Mouse (Mus musculus): ENCODE measurements around the gene Deup1. TPM values are rescaled to one million over a fixed set of nuclear protein-coding genes. Genes with fewer than 3 reads are reported as not detected.

Gene Deup1
- 0.12 and 0.23 TPM in 2 replicates for polyA plus RNA-seq (2016; fragmentation: Nextera tagmentation; extraction: Ambion mirVana)

- Histone ChIP-seq H3K27ac (no peak within 1 kb of the TSS; the same call in 1 of the 2 replicates), H3K27me3 (ENCODE audit: insufficient read depth, poor library complexity, severe bottlenecking) (peaks cover 24% of the 10 kb centered on the region; the same call in 1 of the 2 replicates), H3K9me3 (0 out of 2 replicates have a peak, but pooled peaks cover 2% of the 10 kb centered on the region), H3K4me3 (peak within 1 kb of the TSS; percentile 57), H3K4me1 (peaks cover 8% of the 10 kb centered on the region), H3K36me3 (no peaks in the 10 kb centered on the region)
- DNase-seq (ENCODE audit: low spot score) = peak; percentile 78
- WGBS = 1% methylated on average over 28 of the region's 28 CpGs
These were observed at the start of gene Deup1 for GRCm38 (mm10) chr9:15627785-15628287. TSS of gene Deup1 (minus strand) at chr9:15627933.

- Histone ChIP-seq H3K36me3 (no peaks in the 10 kb centered on the region), H3K27me3 (ENCODE audit: insufficient read depth, poor library complexity, severe bottlenecking) (peaks cover 6% of the 10 kb centered on the region; the same call in 1 of the 2 replicates), H3K4me1 (peaks cover 11% of the 10 kb centered on the region; the same call in 1 of the 2 replicates), H3K9me3 (no peaks in the 10 kb centered on the region), H3K27ac (no peak overlapping the region), H3K4me3 (no peak overlapping the region)
- DNase-seq (ENCODE audit: low spot score) = no peak
- WGBS = 21% methylated on average over 1 of the region's 1 CpGs
These were observed 44.5 kb upstream of the Deup1 start for GRCm38 (mm10) chr9:15672251-15672650.

GRCm38 (mm10) chr9:15670002-15670527 lies 42.3 kb upstream of the Deup1 start:
- Histone ChIP-seq H3K27ac (0 out of 2 replicates have a peak overlapping the region, but pooled peaks have one; percentile 2), H3K36me3 (no peaks in the 10 kb centered on the region), H3K4me1 (peaks cover 11% of the 10 kb centered on the region; the same call in 1 of the 2 replicates), H3K4me3 (no peak overlapping the region), H3K9me3 (no peaks in the 10 kb centered on the region), H3K27me3 (ENCODE audit: insufficient read depth, poor library complexity, severe bottlenecking) (peaks cover 6% of the 10 kb centered on the region; the same call in 1 of the 2 replicates)
- DNase-seq (ENCODE audit: low spot score) = no peak
- WGBS = 24% methylated on average over 5 of the region's 5 CpGs

- no peak for DNase-seq (ENCODE audit: low spot score)
- Histone ChIP-seq H3K4me3 (no peak overlapping the region), H3K9me3 (no peaks in the 10 kb centered on the region), H3K27ac (0 out of 2 replicates have a peak overlapping the region, but pooled peaks have one; percentile 2), H3K27me3 (ENCODE audit: insufficient read depth, poor library complexity, severe bottlenecking) (peaks cover 6% of the 10 kb centered on the region; the same call in 1 of the 2 replicates), H3K4me1 (peaks cover 15% of the 10 kb centered on the region; the same call in 1 of the 2 replicates), H3K36me3 (no peaks in the 10 kb centered on the region)
- WGBS = 38% methylated on average over 3 of the region's 3 CpGs
These were observed 41.7 kb upstream of the Deup1 start for GRCm38 (mm10) chr9:15669452-15669851.

GRCm38 (mm10) chr9:15664606-15665005 lies 36.9 kb upstream of the Deup1 start:
- H3K27me3 ChIP-seq (ENCODE audit: insufficient read depth, poor library complexity, severe bottlenecking) = no peaks in the 10 kb centered on the region
- H3K4me3 ChIP-seq = no peak overlapping the region
- H3K4me1 ChIP-seq = peaks cover 20% of the 10 kb centered on the region; the same call in 1 of the 2 replicates
- no peaks in the 10 kb centered on the region for H3K36me3 ChIP-seq
- no peaks in the 10 kb centered on the region for H3K9me3 ChIP-seq
- H3K27ac ChIP-seq = no peak overlapping the region
- 74% methylated on average over 7 of the region's 7 CpGs for WGBS
- DNase-seq (ENCODE audit: low spot score) = peak; percentile 52

- Histone ChIP-seq H3K27ac (no peak overlapping the region), H3K9me3 (0 out of 2 replicates have a peak, but pooled peaks cover 4% of the 10 kb centered on the region), H3K4me1 (peaks cover 9% of the 10 kb centered on the region; the same call in 1 of the 2 replicates), H3K4me3 (no peak overlapping the region), H3K27me3 (ENCODE audit: insufficient read depth, poor library complexity, severe bottlenecking) (no peaks in the 10 kb centered on the region), H3K36me3 (no peaks in the 10 kb centered on the region)
- DNase-seq (ENCODE audit: low spot score) = no peak
- 65% methylated on average over 6 of the region's 6 CpGs for WGBS
These were observed 31.3 kb upstream of the Deup1 start for GRCm38 (mm10) chr9:15659069-15659468.

- Histone ChIP-seq H3K9me3 (0 out of 2 replicates have a peak, but pooled peaks cover 4% of the 10 kb centered on the region), H3K27ac (no peak overlapping the region), H3K36me3 (no peaks in the 10 kb centered on the region), H3K4me3 (no peak overlapping the region), H3K4me1 (peaks cover 4% of the 10 kb centered on the region; the same call in 1 of the 2 replicates), H3K27me3 (ENCODE audit: insufficient read depth, poor library complexity, severe bottlenecking) (no peaks in the 10 kb centered on the region)
- WGBS = 70% methylated on average over 6 of the region's 6 CpGs
- DNase-seq (ENCODE audit: low spot score) = no peak
These were observed 30.6 kb upstream of the Deup1 start for GRCm38 (mm10) chr9:15658236-15658785.

- Histone ChIP-seq H3K27me3 (ENCODE audit: insufficient read depth, poor library complexity, severe bottlenecking) (no peaks in the 10 kb centered on the region), H3K27ac (no peak overlapping the region), H3K4me3 (no peak overlapping the region), H3K36me3 (no peaks in the 10 kb centered on the region), H3K4me1 (no peaks in the 10 kb centered on the region), H3K9me3 (0 out of 2 replicates have a peak, but pooled peaks cover 4% of the 10 kb centered on the region)
- DNase-seq (ENCODE audit: low spot score) = no peak
These were observed 25.3 kb upstream of the Deup1 start for GRCm38 (mm10) chr9:15653036-15653435.

GRCm38 (mm10) chr9:15649977-15650376 lies 22.2 kb upstream of the Deup1 start:
- Histone ChIP-seq H3K4me1 (no peaks in the 10 kb centered on the region), H3K27ac (no peak overlapping the region), H3K9me3 (0 out of 2 replicates have a peak, but pooled peaks cover under 1% of the 10 kb centered on the region), H3K36me3 (no peaks in the 10 kb centered on the region), H3K4me3 (no peak overlapping the region), H3K27me3 (ENCODE audit: insufficient read depth, poor library complexity, severe bottlenecking) (no peaks in the 10 kb centered on the region)
- no peak for DNase-seq (ENCODE audit: low spot score)
- 91% methylated on average over 2 of the region's 2 CpGs for WGBS

- Histone ChIP-seq H3K36me3 (no peaks in the 10 kb centered on the region), H3K27me3 (ENCODE audit: insufficient read depth, poor library complexity, severe bottlenecking) (peaks cover 24% of the 10 kb centered on the region; the same call in 1 of the 2 replicates), H3K4me1 (peaks cover 8% of the 10 kb centered on the region), H3K9me3 (0 out of 2 replicates have a peak, but pooled peaks cover 2% of the 10 kb centered on the region), H3K27ac (no peak overlapping the region), H3K4me3 (peak overlapping the region; percentile 57)
- no peak for DNase-seq (ENCODE audit: low spot score)
- 15% methylated on average over 5 of the region's 5 CpGs for WGBS
These were observed 349 bp downstream of the Deup1 start for GRCm38 (mm10) chr9:15627384-15627783.

GRCm38 (mm10) chr9:15624739-15625138 lies 3.0 kb downstream of the Deup1 start:
- peaks cover 8% of the 10 kb centered on the region for H3K4me1 ChIP-seq
- peaks cover 28% of the 10 kb centered on the region for H3K27me3 ChIP-seq (ENCODE audit: insufficient read depth, poor library complexity, severe bottlenecking)
- 69% methylated on average over 3 of the region's 3 CpGs for WGBS
- no peak for DNase-seq (ENCODE audit: low spot score)
- no peak overlapping the region for H3K27ac ChIP-seq
- H3K9me3 ChIP-seq = no peaks in the 10 kb centered on the region
- H3K36me3 ChIP-seq = no peaks in the 10 kb centered on the region
- no peak overlapping the region for H3K4me3 ChIP-seq

- WGBS = 70% methylated on average over 1 of the region's 1 CpGs
- H3K27ac ChIP-seq = no peak overlapping the region
- no peak for DNase-seq (ENCODE audit: low spot score)
- no peaks in the 10 kb centered on the region for H3K36me3 ChIP-seq
- peaks cover 5% of the 10 kb centered on the region; the same call in 1 of the 2 replicates for H3K27me3 ChIP-seq (ENCODE audit: insufficient read depth, poor library complexity, severe bottlenecking)
- no peak overlapping the region for H3K4me3 ChIP-seq
- H3K9me3 ChIP-seq = no peaks in the 10 kb centered on the region
- no peaks in the 10 kb centered on the region for H3K4me1 ChIP-seq
These were observed 8.0 kb downstream of the Deup1 start for GRCm38 (mm10) chr9:15619767-15620166.

- H3K36me3 ChIP-seq = no peaks in the 10 kb centered on the region
- H3K27ac ChIP-seq = no peak overlapping the region
- H3K9me3 ChIP-seq = no peaks in the 10 kb centered on the region
- H3K4me1 ChIP-seq = no peaks in the 10 kb centered on the region
- H3K27me3 ChIP-seq (ENCODE audit: insufficient read depth, poor library complexity, severe bottlenecking) = peaks cover 5% of the 10 kb centered on the region; the same call in 1 of the 2 replicates
- DNase-seq (ENCODE audit: low spot score) = no peak
- H3K4me3 ChIP-seq = no peak overlapping the region
- 64% methylated on average over 10 of the region's 10 CpGs for WGBS
These were observed 8.6 kb downstream of the Deup1 start for GRCm38 (mm10) chr9:15619020-15619590.
